Mouse (Mus musculus): ENCODE measurements around the gene Cdiptos. TPM values are rescaled to one million over a fixed set of nuclear protein-coding genes. Genes with fewer than 3 reads are reported as not detected.

Cdiptos gene
- polyA plus RNA-seq, 1 experiment, result 2.4 TPM

DNA sequence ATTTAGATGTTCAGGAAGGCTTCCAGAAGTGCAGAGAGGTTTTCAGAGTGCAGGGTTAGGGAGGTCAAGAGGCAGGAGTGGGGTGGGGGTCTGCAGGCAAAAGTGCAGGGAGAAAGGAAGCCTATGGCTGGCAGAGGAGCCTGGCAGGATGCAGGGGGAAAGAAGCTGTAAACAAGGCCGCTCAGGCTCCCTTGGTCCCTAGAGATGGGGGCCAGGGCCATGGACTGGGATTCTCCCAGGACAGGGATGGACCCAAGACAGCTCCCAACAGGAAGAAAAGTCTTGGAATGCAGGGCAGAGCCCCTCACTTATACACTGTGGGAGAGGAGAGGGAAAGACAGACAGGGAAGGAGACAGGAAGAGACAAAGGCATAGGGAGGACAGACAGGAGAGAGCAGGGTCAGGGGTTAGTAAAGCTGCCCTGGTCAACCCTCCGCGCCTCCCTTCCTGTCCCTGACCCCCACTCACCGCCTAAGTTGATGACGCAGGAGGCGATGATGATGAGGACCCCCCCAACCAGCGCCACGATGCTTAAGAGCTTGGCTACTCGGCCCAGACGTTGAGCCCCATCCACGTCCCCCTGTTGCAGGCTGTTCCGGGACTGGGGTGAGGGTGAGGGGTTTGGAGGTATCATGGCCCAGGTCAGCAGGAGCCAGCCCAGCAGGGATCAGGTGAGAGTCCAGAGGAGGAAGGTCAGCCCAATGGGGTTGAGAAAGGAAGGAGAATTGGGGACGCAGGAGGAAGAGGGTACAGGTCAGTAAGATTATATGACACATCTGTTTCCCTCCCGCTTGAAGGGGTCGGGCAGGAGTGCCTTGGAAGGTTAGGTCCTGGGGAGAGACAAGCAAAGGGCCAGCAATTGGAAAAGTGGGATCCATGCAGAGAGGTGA is 42.8 kb upstream of the Cdiptos start:
- no peaks in the 10 kb centered on the region for H3K4me1 ChIP-seq (ENCODE audit: control insufficient read depth, insufficient read depth, low read length)
- TF ChIP-seq POLR2A (IDR thresholded peaks at IDR 0.05; ENCODE audit: insufficient read depth, low read length) (no peak), CTCF (IDR thresholded peaks at IDR 0.05; ENCODE audit: low read depth, low read length) (no peak), EP300 (IDR thresholded peaks at IDR 0.05; ENCODE audit: insufficient read depth, low read depth, low read length) (no peak)
- no peak overlapping the region for H3K4me3 ChIP-seq (ENCODE audit: low read depth, low read length)
- peaks cover 21% of the 10 kb centered on the region for H3K36me3 ChIP-seq (ENCODE audit: control insufficient read depth, insufficient read depth, low read length, poor library complexity, severe bottlenecking)
- H3K27ac ChIP-seq (ENCODE audit: insufficient read depth, low read length), result no peak overlapping the region
- no peaks in the 10 kb centered on the region for H3K27me3 ChIP-seq (ENCODE audit: control insufficient read depth, insufficient read depth, low read length, poor library complexity, severe bottlenecking)
- H3K9ac ChIP-seq (ENCODE audit: low read depth, poor library complexity, severe bottlenecking), result no peak overlapping the region
- H3K9me3 ChIP-seq (replicated peaks; ENCODE audit: control insufficient read depth, insufficient read depth, low read length, poor library complexity, severe bottlenecking), result no peaks in the 10 kb centered on the region

DNA sequence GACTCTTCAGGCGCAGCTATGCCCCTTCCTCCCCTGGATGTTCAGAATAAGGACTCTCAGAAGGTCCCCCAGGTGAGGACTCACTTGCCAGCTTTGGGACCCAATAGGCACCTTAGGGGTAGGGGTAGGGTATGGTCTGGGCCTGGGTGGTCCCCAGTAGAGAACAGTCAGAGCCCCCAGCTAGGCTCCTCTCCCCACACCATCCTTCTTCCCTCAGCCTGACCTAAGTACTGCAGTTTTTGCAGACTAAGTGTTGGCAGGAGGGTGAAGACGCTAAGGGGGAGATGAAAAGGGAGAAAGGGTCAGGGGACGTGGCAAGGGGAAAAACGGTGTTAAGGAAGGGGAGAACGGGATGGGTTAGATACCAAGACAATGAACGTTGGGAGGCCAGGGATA is 42.0 kb upstream of the Cdiptos start:
- peaks cover 15% of the 10 kb centered on the region for H3K36me3 ChIP-seq (ENCODE audit: control insufficient read depth, insufficient read depth, low read length, poor library complexity, severe bottlenecking)
- no peak overlapping the region for H3K27ac ChIP-seq (ENCODE audit: insufficient read depth, low read length)
- TF ChIP-seq POLR2A (IDR thresholded peaks at IDR 0.05; ENCODE audit: insufficient read depth, low read length), result no peak
- H3K9ac ChIP-seq (ENCODE audit: low read depth, poor library complexity, severe bottlenecking), result peak overlapping the region; percentile 21; the same call in 1 of the 2 replicates
- H3K27me3 ChIP-seq (ENCODE audit: control insufficient read depth, insufficient read depth, low read length, poor library complexity, severe bottlenecking), result no peaks in the 10 kb centered on the region
- H3K4me3 ChIP-seq (ENCODE audit: low read depth, low read length), result no peak overlapping the region
- H3K9me3 ChIP-seq (replicated peaks; ENCODE audit: control insufficient read depth, insufficient read depth, low read length, poor library complexity, severe bottlenecking), result no peaks in the 10 kb centered on the region
- H3K4me1 ChIP-seq (ENCODE audit: control insufficient read depth, insufficient read depth, low read length), result peaks cover under 1% of the 10 kb centered on the region

DNA sequence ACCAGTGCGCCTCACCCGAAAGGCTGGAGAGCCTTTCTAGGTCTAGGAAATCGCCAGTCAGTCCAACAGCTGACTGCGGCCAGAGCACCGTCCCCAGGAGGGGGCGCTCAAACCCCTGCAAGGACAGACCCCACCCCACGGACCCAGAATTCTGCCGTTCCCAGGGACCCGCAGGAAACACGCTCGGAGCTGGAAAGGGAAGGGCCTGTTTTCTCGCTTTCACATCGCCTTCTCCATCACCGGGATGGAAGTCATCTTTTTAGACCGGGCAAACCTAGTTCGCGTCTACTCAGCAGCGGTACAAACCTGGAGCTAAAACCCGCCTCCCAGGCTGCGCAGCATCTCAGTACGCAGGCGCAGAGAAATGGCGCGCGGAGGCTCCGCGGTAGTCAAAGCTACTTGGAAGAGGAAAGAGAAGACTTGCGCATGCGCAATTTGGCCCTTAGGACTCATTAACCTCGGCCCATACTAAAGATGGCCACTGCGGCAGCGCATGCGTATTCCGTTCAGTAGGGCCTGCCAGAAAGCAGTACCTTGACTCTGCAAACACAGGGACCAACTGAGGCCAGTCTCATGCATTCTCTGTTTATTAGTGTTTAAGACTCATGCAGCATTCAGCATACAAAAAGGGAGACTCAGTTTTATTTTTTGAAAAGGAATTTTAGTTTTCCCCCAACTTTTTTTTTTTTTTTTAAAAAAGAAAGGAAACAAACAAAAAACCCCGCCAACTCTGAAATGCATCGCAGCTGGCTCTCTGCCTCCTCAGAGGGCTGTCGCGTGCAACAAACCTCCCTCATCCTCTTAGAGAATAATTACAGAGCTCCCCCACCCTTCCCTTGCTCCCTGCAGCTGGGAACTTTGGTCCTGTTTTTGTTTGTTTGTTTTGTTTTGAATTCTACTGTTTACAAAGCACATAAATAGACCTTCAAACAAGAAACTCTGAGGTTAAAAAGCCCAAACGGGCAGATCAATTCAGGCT is 41.4 kb upstream of the Cdiptos start, which contains the start of gene Pagr1a:
Gene Pagr1a, minus strand, starts transcription at position 382 of the 979 bp plus-strand sequence.
- TF ChIP-seq POLR2A (IDR thresholded peaks at IDR 0.05; ENCODE audit: insufficient read depth, low read length) (peak; percentile 28), EP300 (IDR thresholded peaks at IDR 0.05; ENCODE audit: insufficient read depth, low read depth, low read length) (no peak), CTCF (IDR thresholded peaks at IDR 0.05; ENCODE audit: low read depth, low read length) (peak; percentile 79)
- Histone ChIP-seq H3K9me3 (replicated peaks; ENCODE audit: control insufficient read depth, insufficient read depth, low read length, poor library complexity, severe bottlenecking) (no peaks in the 10 kb centered on the region), H3K36me3 (ENCODE audit: control insufficient read depth, insufficient read depth, low read length, poor library complexity, severe bottlenecking) (peaks cover 10% of the 10 kb centered on the region), H3K4me3 (ENCODE audit: low read depth, low read length) (peak within 1 kb of the TSS; percentile 89), H3K9ac (ENCODE audit: low read depth, poor library complexity, severe bottlenecking) (peak within 1 kb of the TSS; percentile 71), H3K27ac (ENCODE audit: insufficient read depth, low read length) (peak within 1 kb of the TSS; percentile 63), H3K4me1 (ENCODE audit: control insufficient read depth, insufficient read depth, low read length) (peaks cover 5% of the 10 kb centered on the region), H3K27me3 (ENCODE audit: control insufficient read depth, insufficient read depth, low read length, poor library complexity, severe bottlenecking) (no peaks in the 10 kb centered on the region)

DNA sequence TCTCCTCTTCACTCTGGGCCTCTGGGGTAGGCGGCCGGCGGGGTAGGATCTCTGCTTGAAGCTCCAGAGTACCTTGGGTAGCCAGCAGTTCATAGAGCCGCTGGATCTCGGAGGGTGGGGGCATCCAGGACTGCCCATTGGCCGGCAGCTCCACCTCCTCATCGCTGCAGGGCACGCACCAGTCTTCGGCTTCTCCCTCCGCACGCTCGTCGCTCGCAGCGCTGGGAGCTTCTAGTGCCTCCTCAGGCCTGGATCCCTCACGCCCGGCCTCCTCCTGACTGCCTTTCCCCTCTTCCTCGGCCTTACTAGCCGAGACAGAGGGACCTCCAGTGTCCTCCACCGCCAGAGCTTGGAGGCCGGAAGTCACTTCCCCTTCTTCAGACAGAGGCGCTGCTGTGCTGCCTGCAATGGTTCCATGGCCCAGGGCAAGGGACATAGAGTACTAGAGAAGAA is 40.6 kb upstream of the Cdiptos start:
- H3K9me3 ChIP-seq (replicated peaks; ENCODE audit: control insufficient read depth, insufficient read depth, low read length, poor library complexity, severe bottlenecking), result no peaks in the 10 kb centered on the region
- no peaks in the 10 kb centered on the region for H3K27me3 ChIP-seq (ENCODE audit: control insufficient read depth, insufficient read depth, low read length, poor library complexity, severe bottlenecking)
- peak overlapping the region; percentile 36 for H3K27ac ChIP-seq (ENCODE audit: insufficient read depth, low read length)
- peak overlapping the region; percentile 71 for H3K9ac ChIP-seq (ENCODE audit: low read depth, poor library complexity, severe bottlenecking)
- H3K4me3 ChIP-seq (ENCODE audit: low read depth, low read length), result peak overlapping the region; percentile 89
- peaks cover 5% of the 10 kb centered on the region for H3K4me1 ChIP-seq (ENCODE audit: control insufficient read depth, insufficient read depth, low read length)
- H3K36me3 ChIP-seq (ENCODE audit: control insufficient read depth, insufficient read depth, low read length, poor library complexity, severe bottlenecking), result peaks cover 9% of the 10 kb centered on the region
- no peak for TF ChIP-seq CTCF (IDR thresholded peaks at IDR 0.05; ENCODE audit: low read depth, low read length)
- TF ChIP-seq POLR2A (IDR thresholded peaks at IDR 0.05; ENCODE audit: insufficient read depth, low read length), result no peak
- TF ChIP-seq EP300 (IDR thresholded peaks at IDR 0.05; ENCODE audit: insufficient read depth, low read depth, low read length), result no peak

DNA sequence TGATC is 40.4 kb upstream of the Cdiptos start, which contains the start of gene Pagr1b:
Gene Pagr1b, minus strand, starts transcription at position 4 of the 5 bp plus-strand sequence.
- H3K27me3 ChIP-seq (ENCODE audit: control insufficient read depth, insufficient read depth, low read length, poor library complexity, severe bottlenecking), result no peaks in the 10 kb centered on the region
- peak within 1 kb of the TSS; percentile 71 for H3K9ac ChIP-seq (ENCODE audit: low read depth, poor library complexity, severe bottlenecking)
- TF ChIP-seq CTCF (IDR thresholded peaks at IDR 0.05; ENCODE audit: low read depth, low read length) (no peak), POLR2A (IDR thresholded peaks at IDR 0.05; ENCODE audit: insufficient read depth, low read length) (no peak), EP300 (IDR thresholded peaks at IDR 0.05; ENCODE audit: insufficient read depth, low read depth, low read length) (no peak)
- peak within 1 kb of the TSS; percentile 89 for H3K4me3 ChIP-seq (ENCODE audit: low read depth, low read length)
- peak within 1 kb of the TSS; percentile 63 for H3K27ac ChIP-seq (ENCODE audit: insufficient read depth, low read length)
- H3K9me3 ChIP-seq (replicated peaks; ENCODE audit: control insufficient read depth, insufficient read depth, low read length, poor library complexity, severe bottlenecking), result no peaks in the 10 kb centered on the region
- peaks cover 9% of the 10 kb centered on the region for H3K36me3 ChIP-seq (ENCODE audit: control insufficient read depth, insufficient read depth, low read length, poor library complexity, severe bottlenecking)
- peaks cover 5% of the 10 kb centered on the region for H3K4me1 ChIP-seq (ENCODE audit: control insufficient read depth, insufficient read depth, low read length)

DNA sequence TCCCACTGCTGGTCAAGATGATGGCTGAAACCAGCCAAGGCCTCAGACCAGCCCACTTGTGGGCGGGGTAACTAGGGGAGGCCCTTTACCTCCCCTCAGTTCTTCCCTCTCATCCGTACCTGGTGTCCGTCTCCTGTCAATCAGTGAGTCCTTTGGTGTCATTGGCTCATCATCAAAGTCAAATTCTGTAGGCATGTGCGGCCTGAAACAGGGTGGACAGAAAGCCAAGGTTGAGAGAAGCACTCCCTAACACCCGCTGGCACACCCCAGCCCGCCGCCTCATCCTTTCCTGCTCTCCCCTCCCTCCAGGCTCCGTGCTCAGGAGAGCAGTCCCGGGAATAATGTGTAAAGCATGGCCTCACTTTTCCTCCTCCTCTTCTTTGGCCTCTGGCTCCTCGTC is 40.2 kb upstream of the Cdiptos start:
- Histone ChIP-seq H3K9ac (ENCODE audit: low read depth, poor library complexity, severe bottlenecking) (peak overlapping the region; percentile 71), H3K27ac (ENCODE audit: insufficient read depth, low read length) (peak overlapping the region; percentile 36), H3K9me3 (replicated peaks; ENCODE audit: control insufficient read depth, insufficient read depth, low read length, poor library complexity, severe bottlenecking) (no peaks in the 10 kb centered on the region), H3K4me3 (ENCODE audit: low read depth, low read length) (peak overlapping the region; percentile 89), H3K27me3 (ENCODE audit: control insufficient read depth, insufficient read depth, low read length, poor library complexity, severe bottlenecking) (no peaks in the 10 kb centered on the region), H3K4me1 (ENCODE audit: control insufficient read depth, insufficient read depth, low read length) (peaks cover 5% of the 10 kb centered on the region), H3K36me3 (ENCODE audit: control insufficient read depth, insufficient read depth, low read length, poor library complexity, severe bottlenecking) (peaks cover 9% of the 10 kb centered on the region)
- TF ChIP-seq CTCF (IDR thresholded peaks at IDR 0.05; ENCODE audit: low read depth, low read length) (no peak), EP300 (IDR thresholded peaks at IDR 0.05; ENCODE audit: insufficient read depth, low read depth, low read length) (no peak), POLR2A (IDR thresholded peaks at IDR 0.05; ENCODE audit: insufficient read depth, low read length) (peak; percentile 40)
